Mouse (Mus musculus) limb, embryonic 12.5 days (tissue): Measurements from ENCODE around the gene Phf21a. TPM values are rescaled to one million over a fixed set of nuclear protein-coding genes. Genes with fewer than 3 reads are reported as not detected.

Experiments
- ATAC-seq: fragments of 200-750 bp; cut with Nextera tagmentation; 2 replicates; pipeline ENCODE4 v1.8.0; 2017; ENCODE audit warnings: low read depth, moderate TSS enrichment; ENCODE audit not compliant: insufficient number of reproducible peaks, insufficient read depth, low FRiP score, low TSS enrichment
- H3K27ac ChIP-seq: fragments of 300-500 bp; sonication (generic); 2 replicates; pipeline ENCODE4 v1.5.1; 2016; ENCODE audit warnings: mild to moderate bottlenecking, moderate library complexity
- H3K27me3 ChIP-seq: fragments of 300-500 bp; sonication (generic); 2 replicates; pipeline ENCODE4 v1.6.1; 2016; ENCODE audit warnings: mild to moderate bottlenecking, moderate library complexity
- H3K36me3 ChIP-seq: fragments of 300-500 bp; sonication (generic); 2 replicates; pipeline ENCODE4 v1.6.1; 2016; ENCODE audit warnings: mild to moderate bottlenecking, moderate library complexity
- H3K4me1 ChIP-seq: fragments of 300-500 bp; sonication (generic); replicated peaks from 2 replicates; pipeline ENCODE4 v1.6.1; 2016
- H3K4me2 ChIP-seq: fragments of 300-500 bp; sonication (generic); 2 replicates; pipeline ENCODE4 v1.6.1; 2016; ENCODE audit warnings: mild to moderate bottlenecking, moderate library complexity
- H3K4me3 ChIP-seq: fragments of 300-500 bp; sonication (generic); replicated peaks from 2 replicates; pipeline ENCODE4 v1.5.1; 2016; ENCODE audit warnings: mild to moderate bottlenecking
- H3K9ac ChIP-seq: fragments of 300-500 bp; sonication (generic); replicated peaks from 2 replicates; pipeline ENCODE4 v1.6.1; 2016; ENCODE audit warnings: mild to moderate bottlenecking, moderate library complexity
- H3K9me3 ChIP-seq: fragments of 300-500 bp; sonication (generic); 2 replicates; pipeline ENCODE4 v1.6.1; 2016; ENCODE audit warnings: mild to moderate bottlenecking, moderate library complexity
- WGBS: fragments of 180-500 bp; shearing (Covaris S2); methylation state at CpG from one replicate; pipeline ENCODE4 v1.1.7; 2016; 5-methylcytosine and 5-hydroxymethylcytosine counted together
- polyA plus RNA-seq: library from polyadenylated mRNA; unstranded; fragments of >200 nt; fragmentation: Nextera tagmentation; extraction: Ambion mirVana; gene quantifications from 2 replicates; pipeline ENCODE4 v1.2.1, GENCODE M21; 2016

Gene Phf21a
- polyA plus RNA-seq, 1 experiment from 2014 or later = 34.2 TPM

GRCm38 (mm10) chr2:92331410-92331809 is 238.5 kb downstream of the Phf21a start:
- Histone ChIP-seq H3K27me3 (no peaks in the 10 kb centered on the region), H3K36me3 (peaks cover 86% of the 10 kb centered on the region), H3K4me3 (no peak overlapping the region), H3K4me1 (no peaks in the 10 kb centered on the region), H3K9me3 (no peaks in the 10 kb centered on the region), H3K4me2 (no peak overlapping the region), H3K27ac (no peak overlapping the region), H3K9ac (no peak overlapping the region)
- ATAC-seq = no peak
- 89% methylated on average over 2 of the region's 2 CpGs for whole genome bisulfite sequencing

- no peak overlapping the region for H3K4me2 ChIP-seq
- H3K4me3 ChIP-seq = no peak overlapping the region
- no peak overlapping the region for H3K9ac ChIP-seq
- peaks cover 85% of the 10 kb centered on the region for H3K36me3 ChIP-seq
- WGBS = 92% methylated on average over 2 of the region's 2 CpGs
- no peak overlapping the region for H3K27ac ChIP-seq
- no peaks in the 10 kb centered on the region for H3K9me3 ChIP-seq
- no peaks in the 10 kb centered on the region for H3K27me3 ChIP-seq
- ATAC-seq = no peak
- no peaks in the 10 kb centered on the region for H3K4me1 ChIP-seq
These were observed 239.0 kb downstream of the Phf21a start for GRCm38 (mm10) chr2:92331871-92332270.

GRCm38 (mm10) chr2:92342418-92342817 is 249.5 kb downstream of the Phf21a start:
- no peak overlapping the region for H3K27ac ChIP-seq
- no peak overlapping the region for H3K9ac ChIP-seq
- peaks cover 69% of the 10 kb centered on the region for H3K36me3 ChIP-seq
- no peak for ATAC-seq
- no peak overlapping the region for H3K4me3 ChIP-seq
- H3K9me3 ChIP-seq = no peaks in the 10 kb centered on the region
- no peak overlapping the region for H3K4me2 ChIP-seq
- no peaks in the 10 kb centered on the region for H3K4me1 ChIP-seq
- H3K27me3 ChIP-seq = no peaks in the 10 kb centered on the region

DNA sequence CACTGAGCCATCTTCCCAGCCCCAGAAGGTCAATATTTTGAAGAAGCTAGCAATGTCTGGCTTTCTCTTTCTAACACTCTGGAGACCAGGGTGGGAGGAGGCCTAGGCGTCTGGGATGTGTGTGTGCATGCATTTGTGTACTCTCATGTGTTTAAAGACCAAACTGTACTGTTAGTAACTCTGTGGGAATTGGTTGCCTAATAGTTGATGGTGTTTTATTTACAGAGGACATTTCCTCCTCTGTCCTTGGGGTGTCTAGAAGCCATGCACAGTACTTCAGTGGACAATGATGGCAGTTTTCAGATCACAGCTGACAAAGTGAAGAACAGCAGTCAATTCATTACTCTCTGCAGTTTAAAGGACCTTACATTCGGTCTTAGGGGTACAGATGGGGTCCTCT is 254.3 kb downstream of the Phf21a start:
- Histone ChIP-seq H3K4me2 (no peak overlapping the region), H3K4me1 (no peaks in the 10 kb centered on the region), H3K9ac (no peak overlapping the region), H3K27ac (no peak overlapping the region), H3K27me3 (no peaks in the 10 kb centered on the region), H3K36me3 (peaks cover 77% of the 10 kb centered on the region), H3K9me3 (no peaks in the 10 kb centered on the region), H3K4me3 (no peak overlapping the region)
- no peak for ATAC-seq
- 83% methylated on average over 2 of the region's 2 CpGs for WGBS

GRCm38 (mm10) chr2:92349589-92350425 is 256.9 kb downstream of the Phf21a start:
- Histone ChIP-seq H3K4me2 (no peak overlapping the region), H3K9me3 (no peaks in the 10 kb centered on the region), H3K9ac (no peak overlapping the region), H3K4me1 (no peaks in the 10 kb centered on the region), H3K27ac (no peak overlapping the region), H3K36me3 (peaks cover 83% of the 10 kb centered on the region), H3K27me3 (no peaks in the 10 kb centered on the region), H3K4me3 (no peak overlapping the region)
- WGBS = 49% methylated on average over 6 of the region's 6 CpGs
- no peak for ATAC-seq

DNA sequence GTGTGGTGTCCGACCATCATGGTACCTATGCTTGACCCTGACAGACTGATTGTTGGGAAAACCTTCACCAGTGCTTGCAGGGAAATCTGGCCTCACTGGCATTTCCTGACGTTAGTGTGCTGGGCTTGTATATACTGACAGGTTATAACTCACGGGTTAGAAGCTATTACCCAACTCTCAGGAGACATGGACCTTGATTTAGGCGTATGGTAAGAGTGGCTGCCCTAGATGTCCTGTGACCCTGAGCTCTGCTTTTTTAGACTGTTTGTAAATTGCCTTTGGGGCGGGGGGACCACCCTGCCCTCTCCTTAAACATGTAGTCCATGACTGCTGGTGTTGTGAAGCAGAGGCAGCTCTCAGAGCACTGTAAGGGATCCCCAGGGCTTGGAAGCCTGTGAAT is 257.8 kb downstream of the Phf21a start:
- 36% methylated on average over 5 of the region's 5 CpGs for WGBS
- peaks cover 79% of the 10 kb centered on the region for H3K36me3 ChIP-seq
- no peak overlapping the region for H3K4me3 ChIP-seq
- no peak overlapping the region for H3K4me2 ChIP-seq
- no peaks in the 10 kb centered on the region for H3K9me3 ChIP-seq
- no peak for ATAC-seq
- no peak overlapping the region for H3K27ac ChIP-seq
- H3K27me3 ChIP-seq = no peaks in the 10 kb centered on the region
- H3K9ac ChIP-seq = no peak overlapping the region
- H3K4me1 ChIP-seq = no peaks in the 10 kb centered on the region

GRCm38 (mm10) chr2:92353402-92353801 is 260.5 kb downstream of the Phf21a start:
- H3K36me3 ChIP-seq = peaks cover 84% of the 10 kb centered on the region
- no peak overlapping the region for H3K4me2 ChIP-seq
- H3K4me1 ChIP-seq = no peaks in the 10 kb centered on the region
- 69% methylated on average over 5 of the region's 5 CpGs for WGBS
- no peaks in the 10 kb centered on the region for H3K9me3 ChIP-seq
- H3K4me3 ChIP-seq = no peak overlapping the region
- no peak overlapping the region for H3K9ac ChIP-seq
- no peak overlapping the region for H3K27ac ChIP-seq
- no peaks in the 10 kb centered on the region for H3K27me3 ChIP-seq
- ATAC-seq = no peak

- H3K36me3 ChIP-seq = peaks cover 84% of the 10 kb centered on the region
- no peaks in the 10 kb centered on the region for H3K9me3 ChIP-seq
- no peak overlapping the region for H3K4me3 ChIP-seq
- no peaks in the 10 kb centered on the region for H3K27me3 ChIP-seq
- WGBS = 55% methylated on average over 6 of the region's 6 CpGs
- H3K4me1 ChIP-seq = no peaks in the 10 kb centered on the region
- H3K9ac ChIP-seq = no peak overlapping the region
- no peak overlapping the region for H3K27ac ChIP-seq
- no peak overlapping the region for H3K4me2 ChIP-seq
- ATAC-seq = no peak
These were observed 261.3 kb downstream of the Phf21a start for GRCm38 (mm10) chr2:92354224-92354623.

DNA sequence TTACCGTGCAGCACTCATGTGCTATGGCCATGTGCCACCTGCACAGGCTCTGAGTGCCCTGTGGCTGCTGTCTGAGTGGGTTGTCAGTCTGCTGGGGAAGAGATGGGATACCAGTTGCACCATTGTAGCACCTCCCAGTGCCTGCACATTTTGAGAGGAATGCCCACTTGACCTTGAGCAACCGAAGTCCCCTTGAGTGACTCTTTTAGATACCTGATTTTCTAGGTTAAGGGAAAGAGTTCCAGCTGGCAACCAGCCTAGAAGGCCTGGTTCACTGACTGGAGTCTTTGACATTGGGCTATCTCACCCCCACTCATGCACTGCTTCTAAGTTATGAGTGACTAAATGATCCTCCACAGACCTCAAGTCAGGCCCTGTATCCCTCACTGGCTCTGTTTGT is 266.4 kb downstream of the Phf21a start:
- no peak overlapping the region for H3K4me3 ChIP-seq
- no peak overlapping the region for H3K27ac ChIP-seq
- 97% methylated on average over 2 of the region's 2 CpGs for WGBS
- no peaks in the 10 kb centered on the region for H3K4me1 ChIP-seq
- no peaks in the 10 kb centered on the region for H3K9me3 ChIP-seq
- H3K36me3 ChIP-seq = peaks cover 88% of the 10 kb centered on the region
- H3K9ac ChIP-seq = no peak overlapping the region
- no peaks in the 10 kb centered on the region for H3K27me3 ChIP-seq
- no peak overlapping the region for H3K4me2 ChIP-seq
- ATAC-seq = no peak

DNA sequence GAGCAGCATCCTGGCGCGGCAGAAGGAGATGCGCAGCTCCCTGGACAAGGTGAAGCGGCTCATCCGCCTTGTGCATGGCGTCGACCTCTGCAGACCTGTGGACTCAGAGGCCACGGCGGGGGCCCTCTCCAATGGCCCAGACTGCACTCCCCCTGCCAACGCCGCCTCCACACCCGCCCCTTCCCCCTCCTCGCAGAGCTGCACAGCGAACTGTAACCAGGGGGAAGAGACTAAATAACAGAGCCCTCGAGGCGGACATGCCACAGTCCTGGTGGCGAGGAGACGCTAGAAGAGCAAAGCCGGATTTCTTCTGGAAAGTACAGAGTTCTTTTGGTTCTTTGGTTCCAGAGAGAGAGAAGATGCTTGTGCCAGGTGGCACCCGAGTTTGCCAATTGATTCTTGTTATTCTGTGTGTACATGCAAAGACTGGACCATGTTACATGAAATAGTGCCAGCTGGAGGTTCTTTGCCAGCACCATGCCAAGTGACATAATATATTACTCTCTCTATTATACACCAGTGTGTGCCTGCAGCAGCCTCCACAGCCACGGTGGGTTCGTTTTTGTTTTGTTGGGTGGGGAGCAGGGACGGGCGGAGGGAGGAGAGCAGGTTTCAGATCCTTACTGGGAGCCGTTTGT is 267.4 kb downstream of the Phf21a start:
- no peaks in the 10 kb centered on the region for H3K4me1 ChIP-seq
- no peaks in the 10 kb centered on the region for H3K9me3 ChIP-seq
- WGBS = 72% methylated on average over 25 of the region's 25 CpGs
- H3K4me2 ChIP-seq = no peak overlapping the region
- no peak for ATAC-seq
- H3K27ac ChIP-seq = no peak overlapping the region
- H3K9ac ChIP-seq = no peak overlapping the region
- H3K36me3 ChIP-seq = peaks cover 91% of the 10 kb centered on the region
- no peaks in the 10 kb centered on the region for H3K27me3 ChIP-seq
- H3K4me3 ChIP-seq = no peak overlapping the region

- Histone ChIP-seq H3K36me3 (peaks cover 89% of the 10 kb centered on the region), H3K27ac (no peak overlapping the region), H3K4me1 (no peaks in the 10 kb centered on the region), H3K27me3 (no peaks in the 10 kb centered on the region), H3K4me2 (no peak overlapping the region), H3K4me3 (no peak overlapping the region), H3K9me3 (no peaks in the 10 kb centered on the region), H3K9ac (no peak overlapping the region)
- ATAC-seq = no peak
- WGBS = 27% methylated on average over 12 of the region's 12 CpGs
These were observed 268.0 kb downstream of the Phf21a start for GRCm38 (mm10) chr2:92360893-92361292.

GRCm38 (mm10) chr2:92361795-92362194 is 268.9 kb downstream of the Phf21a start:
- Histone ChIP-seq H3K4me2 (no peak overlapping the region), H3K27ac (no peak overlapping the region), H3K27me3 (no peaks in the 10 kb centered on the region), H3K4me3 (no peak overlapping the region), H3K36me3 (peaks cover 84% of the 10 kb centered on the region), H3K9me3 (no peaks in the 10 kb centered on the region), H3K4me1 (no peaks in the 10 kb centered on the region), H3K9ac (no peak overlapping the region)
- no peak for ATAC-seq
- 89% methylated on average over 8 of the region's 8 CpGs for WGBS
